11 mouse cellular contexts compared by ENCODE assay signal in the genomic region with DNA sequence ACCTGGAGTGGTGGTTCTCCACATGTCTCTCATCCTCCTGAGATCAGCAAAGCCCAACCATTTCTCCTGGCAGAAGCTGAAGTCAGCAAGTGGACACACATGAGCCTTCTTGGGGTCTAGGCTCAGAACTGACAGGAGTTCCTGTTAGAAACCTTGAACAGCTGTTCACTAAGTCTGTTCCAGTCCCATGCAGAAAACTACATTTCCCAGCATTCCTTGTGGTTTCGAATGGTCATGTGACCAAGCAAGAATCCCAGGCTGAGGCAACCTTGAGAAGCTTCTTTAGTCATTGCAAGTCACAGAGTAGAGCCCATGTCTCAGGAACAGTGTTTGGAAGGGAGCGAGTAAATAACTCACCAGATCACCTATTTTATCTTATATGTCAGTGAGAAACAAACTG.
A peak's percentile ranks its signal among the peaks of the same experiment; 100 is the strongest.
DNase-seq lines count a peak whose midpoint lies in the region; ATAC-seq and TF ChIP-seq lines count a peak whose summit lies in the region.
"Had no signal": no experiment of that assay in that cellular context is flagged by ENCODE, and none has a peak within 500 bp of the region (broad histone marks: within the 10 kb centered on the region; RNA-seq: fewer than 3 reads in every experiment).

No protein-coding gene starts in this region.

- H3K9me3 ChIP-seq in lung, postnatal 0 days (ENCODE audit: low read length) = no peaks in the 10 kb centered on the region
- H3K9me3 ChIP-seq: embryonic facial prominence, embryonic 13.5 days; limb, embryonic 12.5 days had no signal

- no peak overlapping the region for H3K27ac ChIP-seq in lung, postnatal 0 days (ENCODE audit: low read length)
- H3K27ac ChIP-seq: embryonic facial prominence, embryonic 13.5 days; limb, embryonic 12.5 days had no signal

- no peaks in the 10 kb centered on the region for H3K27me3 ChIP-seq in lung, postnatal 0 days (replicated peaks; ENCODE audit: insufficient read depth, low read length)

- H3K4me3 ChIP-seq in lung, postnatal 0 days (ENCODE audit: low read depth, low read length) = no peak overlapping the region
- H3K4me3 ChIP-seq: embryonic facial prominence, embryonic 13.5 days; limb, embryonic 12.5 days had no signal

- no peak overlapping the region for H3K4me2 ChIP-seq in lung, postnatal 0 days (replicated peaks; ENCODE audit: low read depth, low read length)
- H3K4me2 ChIP-seq: embryonic facial prominence, embryonic 13.5 days; limb, embryonic 12.5 days had no signal

- H3K4me1 ChIP-seq in lung, postnatal 0 days (ENCODE audit: insufficient read depth, low read depth, low read length) = no peaks in the 10 kb centered on the region

- WGBS in lung, postnatal 0 days = 73% methylated on average over 2 of the region's 2 CpGs

- H3K9ac ChIP-seq in lung, postnatal 0 days (replicated peaks; ENCODE audit: low read depth) = no peak overlapping the region
- H3K9ac ChIP-seq: embryonic facial prominence, embryonic 13.5 days; limb, embryonic 12.5 days had no signal

- no peak for DNase-seq in frontal cortex, postnatal 10 days (ENCODE audit: low spot score in 2 of 2)
- peak; percentile 19 to 43 for DNase-seq in adrenal gland, postnatal 36 days
- DNase-seq in lung, postnatal 0 days (ENCODE audit: low spot score) = peak; percentile 86
- no peak for DNase-seq in right cerebral cortex, postnatal 36 days (ENCODE audit: low spot score in 2 of 2)
- DNase-seq in ovary, postnatal 36 days (ENCODE audit: low spot score) = no peak
- DNase-seq in urinary bladder, postnatal 14 days (ENCODE audit: low spot score) = no peak
- DNase-seq: heart, adult 11 months had no signal

- ATAC-seq in frontal cortex, adult (ENCODE audit: low TSS enrichment) = peak; percentile 67
- ATAC-seq in CD4-positive, CD25-positive, alpha-beta regulatory T cell, adult 4 months = peak; percentile 32
- peak; percentile 62 for ATAC-seq in lung, postnatal 0 days

- no peak for TF ChIP-seq EP300 in lung, postnatal 0 days (IDR thresholded peaks at IDR 0.05)

- no peak for TF ChIP-seq CTCF in lung, postnatal 0 days (IDR thresholded peaks at IDR 0.05)

- no peaks in the 10 kb centered on the region for H3K36me3 ChIP-seq in lung, postnatal 0 days (ENCODE audit: insufficient read depth, low read length)
- H3K36me3 ChIP-seq: embryonic facial prominence, embryonic 13.5 days; limb, embryonic 12.5 days had no signal

Comparison
In these comparisons a context has a peak if more than half of its experiments do, and no peak if none do; other contexts are left out.
1. DNase-seq: peak in adrenal gland, postnatal 36 days (2 of 2) and lung, postnatal 0 days (single experiment); none in frontal cortex, postnatal 10 days (0 of 2), right cerebral cortex, postnatal 36 days (0 of 2), ovary, postnatal 36 days (single experiment) and urinary bladder, postnatal 14 days (single experiment).
2. Peak in every context shown above with its lines, with median percentiles within 50 percentile points of each other: ATAC-seq.